Mouse (Mus musculus): ENCODE results near the gene Fancd2os.

Gene Fancd2os

GRCm38 (mm10) chr6:113604432-113605223 is 4.1 kb upstream of the Fancd2os start, which contains the start of gene Brk1:
Gene Brk1, plus strand, starts transcription at chr6:113604772.
- DNase-seq (ENCODE audit: low spot score): peak; percentile 84

DNA sequence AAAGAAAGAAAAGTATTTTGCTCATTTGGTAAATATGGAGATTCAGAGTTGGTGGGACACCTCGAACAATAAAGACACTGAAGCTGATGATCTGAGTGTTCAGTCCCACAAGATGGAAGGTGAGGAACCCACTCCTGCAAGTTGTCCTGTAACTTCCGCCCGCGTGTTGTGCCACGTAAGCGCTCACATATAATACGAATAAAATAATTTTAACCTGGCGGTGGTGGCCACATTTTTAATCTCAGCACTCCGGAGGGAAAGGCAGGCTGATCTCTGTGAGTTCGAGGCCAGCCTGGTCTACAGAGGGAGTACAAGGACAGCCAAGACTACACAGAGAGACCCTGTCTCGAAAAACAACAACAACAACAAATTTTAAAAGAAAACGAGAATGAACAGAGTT is 3.5 kb upstream of the Fancd2os start:
- no peak for DNase-seq (ENCODE audit: low spot score)

GRCm38 (mm10) chr6:113602821-113603220 is 2.3 kb upstream of the Fancd2os start:
- no peak for DNase-seq (ENCODE audit: low spot score)

DNA sequence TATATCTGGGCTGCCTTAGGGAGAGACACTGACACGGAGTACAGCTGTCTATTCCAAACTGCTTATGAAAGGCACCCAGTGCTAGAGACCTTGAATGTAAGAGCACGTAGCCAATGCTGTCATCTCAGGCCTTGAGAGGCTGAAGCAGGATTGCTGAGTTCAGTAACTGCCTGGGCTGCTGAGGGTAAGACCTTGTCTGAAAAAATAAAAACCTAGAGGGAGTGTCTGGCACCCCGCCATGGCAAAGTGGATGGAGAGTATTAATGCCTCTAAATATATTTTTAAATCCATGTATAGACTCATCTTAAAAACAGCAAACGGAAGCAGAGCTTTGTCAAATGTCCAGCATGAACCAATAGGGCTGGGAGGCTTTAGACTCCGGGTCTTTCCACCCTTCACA is 682 bp downstream of the Fancd2os start:
- DNase-seq (ENCODE audit: low spot score): no peak

DNA sequence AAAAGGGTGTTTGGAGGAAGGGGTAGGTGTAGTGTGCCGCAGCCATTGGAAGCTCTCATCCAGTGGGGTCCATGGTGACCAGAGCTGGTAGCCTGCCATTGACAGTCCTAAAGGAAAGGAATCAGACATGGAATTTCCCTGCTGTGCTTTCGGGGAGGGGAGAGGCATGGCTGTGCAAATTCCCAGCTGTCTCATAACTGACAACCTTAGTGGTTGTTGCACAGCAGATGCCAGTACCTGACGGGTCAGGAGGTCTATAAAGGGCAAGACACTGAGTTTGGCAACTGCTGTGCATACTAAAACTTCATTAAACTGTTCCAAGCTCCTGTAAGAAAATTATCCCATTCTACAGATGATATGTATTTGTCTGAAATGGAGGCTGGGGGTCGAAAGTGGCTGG is 2.6 kb downstream of the Fancd2os start:
- DNase-seq (ENCODE audit: low spot score): no peak

DNA sequence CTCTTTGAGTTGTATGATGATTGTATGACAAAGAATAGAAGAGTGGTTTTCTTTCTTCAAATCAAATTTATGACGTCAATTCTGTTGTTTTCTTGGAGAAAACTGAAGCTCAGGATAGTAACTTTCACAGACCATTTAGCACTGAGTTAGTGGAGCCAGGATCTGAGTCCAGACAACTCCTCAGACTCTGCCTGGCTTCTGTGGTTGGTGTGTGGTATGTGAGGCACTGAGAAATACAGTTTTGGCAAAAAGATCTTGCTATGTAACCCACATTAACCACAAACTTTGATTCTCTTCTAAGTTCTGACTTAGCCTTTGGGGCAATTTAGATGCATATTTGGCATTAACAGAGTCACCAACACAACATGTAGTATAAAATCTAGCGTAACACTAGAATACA is 7.9 kb downstream of the Fancd2os start:
- DNase-seq (ENCODE audit: low spot score): no peak

GRCm38 (mm10) chr6:113586466-113587183 is 13.9 kb downstream of the Fancd2os start:
- no peak for DNase-seq (ENCODE audit: low spot score)

GRCm38 (mm10) chr6:113585065-113585464 is 15.4 kb downstream of the Fancd2os start:
- DNase-seq (ENCODE audit: low spot score): no peak

DNA sequence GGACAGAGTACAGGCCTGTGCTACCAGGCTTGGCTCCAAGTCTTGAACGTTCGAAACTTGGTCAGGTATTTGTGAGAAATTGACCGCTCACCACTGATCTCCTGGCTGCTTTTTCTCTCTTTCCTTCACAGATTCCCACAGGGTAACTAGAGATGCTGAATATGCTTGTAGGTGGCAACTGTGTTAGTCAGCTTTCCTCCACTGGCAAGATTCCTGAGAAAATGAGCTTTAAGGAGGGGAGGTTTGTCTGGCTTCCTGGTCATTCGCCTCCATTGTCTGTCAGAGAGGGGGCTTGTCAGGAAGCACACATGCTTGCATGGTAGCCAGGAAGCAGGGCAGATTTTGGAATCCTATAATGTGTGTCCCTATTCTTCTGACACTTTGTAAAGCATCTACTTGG is 17.5 kb downstream of the Fancd2os start:
- no peak for DNase-seq (ENCODE audit: low spot score)

DNA sequence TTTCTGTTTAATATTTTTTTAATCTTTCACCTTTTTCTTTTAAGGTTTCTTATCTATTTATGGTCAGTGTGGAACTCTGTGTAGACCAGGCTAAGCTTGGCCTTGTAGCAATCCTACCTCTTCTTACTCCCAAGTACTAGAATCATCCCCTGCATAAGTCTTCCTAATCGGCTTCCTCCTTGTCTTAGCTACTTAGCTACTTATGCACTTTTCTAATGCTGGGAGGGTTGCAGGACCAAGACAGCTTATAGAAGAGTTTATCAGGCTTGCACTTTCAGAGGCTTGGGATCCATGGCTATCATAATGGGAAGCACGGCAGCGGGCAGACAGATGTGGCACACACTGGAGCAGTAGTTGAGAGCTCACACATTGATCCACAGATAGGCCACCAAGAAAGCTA is 21.2 kb downstream of the Fancd2os start:
- no peak for DNase-seq (ENCODE audit: low spot score)

DNA sequence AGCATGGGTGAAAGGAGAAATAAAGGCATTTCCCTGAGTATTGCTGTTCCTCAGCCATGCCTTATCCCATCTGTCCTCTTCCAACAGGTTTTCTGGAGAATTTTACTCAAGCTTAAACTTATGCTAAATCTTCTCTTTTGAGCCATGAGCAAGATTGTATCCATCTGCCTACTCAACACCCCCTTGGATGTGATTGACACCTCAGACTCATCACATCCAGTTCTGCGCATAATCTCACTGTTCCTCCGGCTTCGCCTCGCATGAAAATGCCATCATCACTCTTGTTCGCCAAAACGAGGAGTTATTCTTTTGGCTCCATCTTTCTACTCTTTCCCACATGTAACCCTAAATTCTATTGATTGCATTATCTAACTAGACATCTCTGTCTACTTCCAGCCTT is 24.5 kb downstream of the Fancd2os start:
- no peak for DNase-seq (ENCODE audit: low spot score)

GRCm38 (mm10) chr6:113564557-113564956 is 36.0 kb downstream of the Fancd2os start:
- no peak for DNase-seq (ENCODE audit: low spot score)

- DNase-seq (ENCODE audit: low spot score): no peak
These were observed 40.8 kb downstream of the Fancd2os start for GRCm38 (mm10) chr6:113559736-113560135.

Data from yolk sac, embryonic 10.5 days (tissue).